Mouse (Mus musculus): ENCODE data around the gene Gm26602.

Gm26602 gene

GRCm38 (mm10) chr10:79918231-79919078, 7.8 kb downstream of the Gm26602 start:
- peak in 1 of 2 experiments; percentile 57 for DNase-seq

- DNase-seq, result peak in 1 of 2 experiments; percentile 57
Measured at GRCm38 (mm10) chr10:79919251-79919849, 8.7 kb downstream of the Gm26602 start.

- no peak for DNase-seq
Measured at GRCm38 (mm10) chr10:79920056-79920890, 9.6 kb downstream of the Gm26602 start.

- DNase-seq, result no peak
Measured at GRCm38 (mm10) chr10:79920958-79921535, 10.4 kb downstream of the Gm26602 start, which contains the start of gene R3hdm4. Gene R3hdm4, minus strand, starts transcription at chr10:79921208.

GRCm38 (mm10) chr10:79921572-79921971, 10.9 kb downstream of the Gm26602 start:
- no peak for DNase-seq

- peak; percentile 88 to 89 for DNase-seq
Measured at GRCm38 (mm10) chr10:79924998-79925784, 14.5 kb downstream of the Gm26602 start.

- peak in 1 of 2 experiments; percentile 30 for DNase-seq
Measured at GRCm38 (mm10) chr10:79925785-79926490, 15.3 kb downstream of the Gm26602 start.

- DNase-seq, result peak; percentile 91 to 93
Measured at GRCm38 (mm10) chr10:79926491-79927323, 16.1 kb downstream of the Gm26602 start, which contains the start of gene Arid3a. Gene Arid3a, plus strand, starts transcription at chr10:79927043.

- DNase-seq, result peak; percentile 46 to 53
Measured at GRCm38 (mm10) chr10:79927324-79928029, 16.8 kb downstream of the Gm26602 start.

- peak; percentile 50 to 68 for DNase-seq
Measured at GRCm38 (mm10) chr10:79928030-79928694, 17.5 kb downstream of the Gm26602 start.

- no peak for DNase-seq
Measured at GRCm38 (mm10) chr10:79928907-79929701, 18.4 kb downstream of the Gm26602 start.

- DNase-seq, result no peak
Measured at GRCm38 (mm10) chr10:79929967-79930825, 19.5 kb downstream of the Gm26602 start.

- DNase-seq, result no peak
Measured at GRCm38 (mm10) chr10:79930826-79931186, 20.1 kb downstream of the Gm26602 start.

GRCm38 (mm10) chr10:79931797-79932196, 21.1 kb downstream of the Gm26602 start:
- DNase-seq, result no peak

- peak; percentile 64 to 72 for DNase-seq
Measured at GRCm38 (mm10) chr10:79932736-79933135, 22.1 kb downstream of the Gm26602 start.

- DNase-seq, result no peak
Measured at GRCm38 (mm10) chr10:79933145-79933679, 22.6 kb downstream of the Gm26602 start.

- DNase-seq, result no peak
Measured at GRCm38 (mm10) chr10:79933861-79934260, 23.2 kb downstream of the Gm26602 start.
